Mouse (Mus musculus) forebrain, embryonic 16.5 days (tissue): ENCODE results near the gene Tmem9. TPM values are rescaled to one million over a fixed set of nuclear protein-coding genes. Genes with fewer than 3 reads are reported as not detected.

Experiments used
- ATAC-seq: fragments of 200-750 bp; cut with Nextera tagmentation; 2 replicates; pipeline ENCODE4 v1.8.0; 2017; ENCODE audit warnings: mild to moderate bottlenecking, moderate library complexity
- H3K27ac ChIP-seq: fragments of 300-500 bp; sonication (generic); 2 replicates; pipeline ENCODE4 v1.5.1; 2014; ENCODE audit warnings: low read length, control low read depth
- H3K27me3 ChIP-seq: fragments of 300-500 bp; sonication (generic); replicated peaks from 2 replicates; pipeline ENCODE4 v1.6.1; 2014; ENCODE audit warnings: low read length; ENCODE audit not compliant: control insufficient read depth, insufficient read depth
- H3K36me3 ChIP-seq: fragments of 300-500 bp; sonication (generic); 2 replicates; pipeline ENCODE4 v1.6.1; 2014; ENCODE audit not compliant: control insufficient read depth, insufficient read depth
- H3K4me1 ChIP-seq: fragments of 300-500 bp; sonication (generic); replicated peaks from 2 replicates; pipeline ENCODE4 v1.6.1; 2014; ENCODE audit warnings: low read length; ENCODE audit not compliant: control insufficient read depth, insufficient read depth
- H3K4me2 ChIP-seq: fragments of 300-500 bp; sonication (generic); 2 replicates; pipeline ENCODE4 v1.6.1; 2014; ENCODE audit warnings: mild to moderate bottlenecking, low read length, control low read depth
- H3K4me3 ChIP-seq: fragments of 300-500 bp; sonication (generic); replicated peaks from 2 replicates; pipeline ENCODE4 v1.5.1; 2014; ENCODE audit warnings: mild to moderate bottlenecking, low read length, control low read depth
- H3K9ac ChIP-seq: fragments of 300-500 bp; sonication (generic); replicated peaks from 2 replicates; pipeline ENCODE4 v1.6.1; 2014; ENCODE audit warnings: low read depth, low read length, control low read depth
- H3K9me3 ChIP-seq: fragments of 300-500 bp; sonication (generic); 2 replicates; pipeline ENCODE4 v1.6.1; 2016; ENCODE audit warnings: low read length; ENCODE audit not compliant: control insufficient read depth
- WGBS: fragments of 180-500 bp; shearing (Covaris S2); extraction: QIAGEN DNeasy Blood & Tissue Kit; methylation state at CpG from one replicate; pipeline ENCODE4 v1.1.7; 2014; 5-methylcytosine and 5-hydroxymethylcytosine counted together
- polyA plus RNA-seq: library from polyadenylated mRNA; unstranded; fragments of >200 nt; fragmentation: Nextera tagmentation; extraction: Ambion mirVana; gene quantifications from 2 replicates; pipeline ENCODE4 v1.2.1, GENCODE M21; 2015

The Tmem9 gene
- polyA plus RNA-seq, 1 experiment from 2014 or later: 146 TPM

DNA sequence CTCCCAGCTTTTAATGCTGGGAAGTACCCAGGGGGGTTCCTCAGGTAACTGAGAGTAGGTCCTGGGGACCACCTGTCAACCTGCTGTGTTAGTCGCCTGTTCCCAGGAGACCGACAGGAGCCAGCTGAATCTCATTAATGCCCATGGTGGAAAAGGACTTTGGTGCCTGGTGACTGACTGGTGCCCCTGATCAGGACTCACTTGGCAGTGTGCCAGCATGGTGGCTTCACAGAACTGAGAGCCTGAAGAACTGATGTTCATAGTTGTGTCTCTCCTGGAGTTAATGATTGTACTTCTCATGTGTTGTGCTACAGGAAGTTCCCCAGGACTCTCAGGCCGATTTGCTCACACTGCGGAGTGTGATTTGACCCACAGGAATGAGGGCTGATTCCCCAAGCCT, 14.5 kb upstream of the Tmem9 start:
- no peaks in the 10 kb centered on the region for H3K36me3 ChIP-seq
- H3K9me3 ChIP-seq: no peaks in the 10 kb centered on the region
- H3K4me1 ChIP-seq: no peaks in the 10 kb centered on the region
- H3K27me3 ChIP-seq: no peaks in the 10 kb centered on the region
- 82% methylated on average over 4 of the region's 4 CpGs for WGBS
- H3K9ac ChIP-seq: no peak overlapping the region
- ATAC-seq: no peak
- H3K27ac ChIP-seq: no peak overlapping the region
- H3K4me2 ChIP-seq: no peak overlapping the region
- no peak overlapping the region for H3K4me3 ChIP-seq

DNA sequence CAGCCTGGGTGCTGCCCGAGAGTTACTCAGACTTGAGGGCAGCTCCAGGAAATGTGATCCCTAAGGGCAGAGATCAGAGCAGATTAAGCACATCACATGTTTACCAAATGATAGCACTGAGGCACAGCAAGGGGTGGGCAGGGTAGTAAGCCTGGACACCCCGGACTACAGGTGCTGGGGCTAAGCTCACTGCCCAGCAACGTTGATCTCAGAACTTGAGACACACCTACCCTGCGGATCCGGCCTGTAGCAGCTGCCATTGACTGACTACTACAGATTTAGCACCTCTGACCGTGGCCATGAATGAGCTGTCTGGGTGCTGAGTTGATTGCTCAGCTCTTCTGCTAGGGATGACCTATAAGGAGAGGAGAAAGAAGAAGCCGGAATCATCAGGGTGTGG, 10.4 kb upstream of the Tmem9 start:
- no peaks in the 10 kb centered on the region for H3K9me3 ChIP-seq
- H3K4me2 ChIP-seq: no peak overlapping the region
- H3K27me3 ChIP-seq: no peaks in the 10 kb centered on the region
- ATAC-seq: no peak
- no peak overlapping the region for H3K9ac ChIP-seq
- H3K4me1 ChIP-seq: no peaks in the 10 kb centered on the region
- H3K36me3 ChIP-seq: no peaks in the 10 kb centered on the region
- H3K27ac ChIP-seq: no peak overlapping the region
- H3K4me3 ChIP-seq: no peak overlapping the region
- 75% methylated on average over 7 of the region's 7 CpGs for WGBS

DNA sequence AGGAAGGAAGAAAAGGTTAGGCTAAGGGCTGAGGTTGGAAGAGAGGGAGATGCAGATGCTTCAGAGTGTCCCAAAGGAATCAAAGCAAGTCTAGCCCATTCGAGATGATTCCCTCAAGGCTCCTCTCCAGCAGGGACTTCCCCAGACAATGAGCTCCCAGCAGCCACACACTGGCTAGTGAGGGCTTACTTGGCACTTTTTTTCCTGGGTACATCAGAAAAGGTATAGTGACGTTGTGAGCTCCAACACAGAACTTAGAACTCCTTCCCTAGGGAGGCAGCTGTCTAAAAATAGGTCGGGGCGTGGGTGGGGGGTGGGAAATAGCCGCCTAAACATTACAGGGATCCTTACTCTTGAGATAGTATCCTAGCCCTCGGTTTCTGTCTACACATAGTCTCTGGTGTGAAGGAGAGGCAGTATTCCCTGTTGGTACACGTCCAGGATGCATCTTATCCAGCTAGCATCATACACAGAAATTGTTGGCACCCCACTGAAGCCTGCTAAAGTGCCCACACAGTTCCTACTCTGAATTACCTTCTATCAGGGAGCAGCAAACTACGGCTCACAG, 8.1 kb upstream of the Tmem9 start:
- H3K27ac ChIP-seq: no peak overlapping the region
- H3K27me3 ChIP-seq: no peaks in the 10 kb centered on the region
- WGBS: 65% methylated on average over 8 of the region's 8 CpGs
- no peak overlapping the region for H3K4me2 ChIP-seq
- no peaks in the 10 kb centered on the region for H3K36me3 ChIP-seq
- no peaks in the 10 kb centered on the region for H3K4me1 ChIP-seq
- no peaks in the 10 kb centered on the region for H3K9me3 ChIP-seq
- ATAC-seq: no peak
- H3K9ac ChIP-seq: no peak overlapping the region
- no peak overlapping the region for H3K4me3 ChIP-seq

DNA sequence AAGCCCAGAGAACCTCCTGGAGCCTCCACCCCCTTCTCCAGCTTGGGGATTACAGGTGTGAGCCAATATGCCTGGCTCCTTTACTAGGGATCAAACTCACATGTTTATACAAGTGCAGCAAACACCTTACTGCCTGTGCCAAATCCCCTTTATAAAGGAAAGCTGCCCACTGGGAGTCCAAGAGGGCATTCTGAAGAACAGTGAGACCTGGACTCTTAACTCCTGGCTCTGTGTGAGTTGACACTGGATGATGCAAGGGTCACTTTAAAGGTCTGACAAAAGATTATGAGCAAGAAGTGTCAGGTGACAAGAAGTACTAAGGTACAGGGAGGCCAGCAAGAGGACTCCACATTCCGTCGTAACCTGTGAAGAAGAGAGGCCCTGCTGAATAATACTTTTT, 6.5 kb upstream of the Tmem9 start:
- Histone ChIP-seq H3K36me3 (no peaks in the 10 kb centered on the region), H3K27ac (no peak overlapping the region), H3K4me3 (no peak overlapping the region), H3K9me3 (no peaks in the 10 kb centered on the region), H3K4me1 (no peaks in the 10 kb centered on the region), H3K9ac (no peak overlapping the region), H3K27me3 (peaks cover 2% of the 10 kb centered on the region), H3K4me2 (no peak overlapping the region)
- WGBS: 90% methylated on average over 2 of the region's 2 CpGs
- ATAC-seq: no peak

DNA sequence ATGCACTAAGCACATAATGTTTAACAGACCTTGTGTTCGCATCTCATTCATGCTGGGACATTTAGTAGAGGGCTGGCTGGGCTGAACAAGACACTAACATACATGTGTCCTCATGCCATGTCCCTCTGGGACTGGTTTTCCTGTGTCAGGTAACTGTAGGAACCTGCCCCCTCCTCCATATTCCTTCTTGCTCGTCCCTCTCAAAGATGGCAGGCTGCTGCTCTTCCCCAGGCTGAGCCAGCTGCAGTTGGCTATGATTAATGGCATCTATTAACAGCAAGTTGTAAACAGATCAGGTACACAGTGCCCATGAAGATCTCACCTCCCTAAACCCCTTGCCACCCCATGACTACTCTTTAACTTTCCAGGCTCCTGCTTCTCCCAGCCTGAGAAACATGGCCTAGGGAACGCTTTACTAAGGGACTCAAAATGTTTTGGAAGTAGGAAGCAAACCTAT, 1.6 kb upstream of the Tmem9 start, which contains the start of gene Igfn1:
Gene Igfn1, minus strand, starts transcription at position 51 of the 457 bp plus-strand sequence.
- no peak for ATAC-seq
- 85% methylated on average over 3 of the region's 3 CpGs for WGBS
- Histone ChIP-seq H3K9me3 (no peaks in the 10 kb centered on the region), H3K27me3 (peaks cover 14% of the 10 kb centered on the region), H3K4me3 (no peak within 1 kb of the TSS), H3K27ac (no peak within 1 kb of the TSS), H3K4me1 (peaks cover 8% of the 10 kb centered on the region), H3K36me3 (no peaks in the 10 kb centered on the region), H3K4me2 (no peak within 1 kb of the TSS), H3K9ac (no peak within 1 kb of the TSS)

DNA sequence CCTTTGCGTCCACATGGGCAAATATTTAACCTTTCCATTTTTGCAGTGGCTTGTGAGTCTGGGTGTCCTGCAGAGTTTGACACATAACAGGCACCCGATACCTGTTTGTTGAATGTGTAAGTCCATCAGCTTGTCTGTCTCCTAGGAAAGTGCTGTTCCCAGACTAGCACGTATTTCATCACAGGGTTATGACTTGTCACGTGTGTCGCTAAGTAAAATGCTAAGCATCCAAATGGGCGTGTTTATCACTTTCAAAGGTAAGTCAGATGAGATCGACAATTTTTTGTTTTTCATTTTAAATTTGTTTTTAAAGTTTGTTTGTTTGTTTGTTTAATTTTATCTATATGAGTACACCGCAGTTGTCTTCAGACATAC, 196 bp downstream of the Tmem9 start:
- no peaks in the 10 kb centered on the region for H3K36me3 ChIP-seq
- no peak overlapping the region; the same call in 1 of the 2 replicates for H3K4me3 ChIP-seq
- H3K9ac ChIP-seq: no peak overlapping the region
- ATAC-seq: no peak
- H3K4me1 ChIP-seq: peaks cover 8% of the 10 kb centered on the region
- peaks cover 14% of the 10 kb centered on the region for H3K27me3 ChIP-seq
- WGBS: 22% methylated on average over 8 of the region's 8 CpGs
- H3K4me2 ChIP-seq: peak overlapping the region; percentile 63
- H3K9me3 ChIP-seq: no peaks in the 10 kb centered on the region
- H3K27ac ChIP-seq: no peak overlapping the region

DNA sequence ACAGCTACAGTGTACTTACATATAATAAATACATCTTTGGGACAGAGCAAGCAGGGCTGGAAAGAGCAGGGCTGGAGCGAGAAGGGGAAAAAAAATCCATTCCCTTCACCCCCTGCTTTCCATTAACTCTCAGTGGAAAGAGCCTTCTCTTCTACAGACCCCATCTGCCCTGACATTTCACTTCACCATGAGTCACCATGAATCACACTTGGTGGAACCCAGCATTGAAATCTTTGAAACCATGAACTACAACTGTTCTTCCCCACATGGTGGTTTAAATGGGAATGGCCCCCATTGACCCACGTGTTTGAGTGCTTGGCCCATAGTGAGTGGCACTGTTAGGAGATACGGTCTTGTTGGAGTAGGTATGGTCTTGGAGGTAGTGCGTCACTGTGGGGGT, 2.3 kb downstream of the Tmem9 start:
- no peak for ATAC-seq
- H3K4me2 ChIP-seq: no peak overlapping the region
- H3K27me3 ChIP-seq: peaks cover 14% of the 10 kb centered on the region
- H3K9me3 ChIP-seq: no peaks in the 10 kb centered on the region
- WGBS: 87% methylated on average over 4 of the region's 4 CpGs
- H3K36me3 ChIP-seq: no peaks in the 10 kb centered on the region
- no peak overlapping the region for H3K4me3 ChIP-seq
- H3K9ac ChIP-seq: no peak overlapping the region
- peaks cover 8% of the 10 kb centered on the region for H3K4me1 ChIP-seq
- no peak overlapping the region for H3K27ac ChIP-seq

DNA sequence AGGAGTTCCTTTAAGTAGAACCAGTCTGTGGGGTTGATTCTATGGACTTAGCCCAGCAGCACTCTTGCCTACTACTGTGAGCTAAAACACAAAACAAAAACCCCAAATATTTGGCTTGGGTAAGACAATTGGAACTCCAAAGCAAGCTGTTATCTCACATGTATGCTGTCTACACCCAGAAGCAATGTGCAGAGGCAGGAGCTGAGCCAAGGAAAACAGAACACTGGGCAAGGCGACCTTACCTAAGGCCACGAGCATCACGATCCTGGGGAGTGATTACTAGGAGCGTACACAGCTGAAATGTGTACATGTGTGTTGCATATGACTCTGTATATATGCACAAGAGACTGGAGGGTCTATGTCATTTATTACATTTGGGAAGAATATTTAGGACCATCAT, 5.6 kb downstream of the Tmem9 start:
- Histone ChIP-seq H3K27me3 (0 out of 2 replicates have a peak, but pooled peaks cover 3% of the 10 kb centered on the region), H3K4me3 (no peak overlapping the region), H3K36me3 (no peaks in the 10 kb centered on the region), H3K27ac (no peak overlapping the region), H3K4me1 (peaks cover 5% of the 10 kb centered on the region), H3K9ac (no peak overlapping the region), H3K9me3 (no peaks in the 10 kb centered on the region), H3K4me2 (no peak overlapping the region)
- ATAC-seq: no peak
- WGBS: 73% methylated on average over 4 of the region's 4 CpGs

DNA sequence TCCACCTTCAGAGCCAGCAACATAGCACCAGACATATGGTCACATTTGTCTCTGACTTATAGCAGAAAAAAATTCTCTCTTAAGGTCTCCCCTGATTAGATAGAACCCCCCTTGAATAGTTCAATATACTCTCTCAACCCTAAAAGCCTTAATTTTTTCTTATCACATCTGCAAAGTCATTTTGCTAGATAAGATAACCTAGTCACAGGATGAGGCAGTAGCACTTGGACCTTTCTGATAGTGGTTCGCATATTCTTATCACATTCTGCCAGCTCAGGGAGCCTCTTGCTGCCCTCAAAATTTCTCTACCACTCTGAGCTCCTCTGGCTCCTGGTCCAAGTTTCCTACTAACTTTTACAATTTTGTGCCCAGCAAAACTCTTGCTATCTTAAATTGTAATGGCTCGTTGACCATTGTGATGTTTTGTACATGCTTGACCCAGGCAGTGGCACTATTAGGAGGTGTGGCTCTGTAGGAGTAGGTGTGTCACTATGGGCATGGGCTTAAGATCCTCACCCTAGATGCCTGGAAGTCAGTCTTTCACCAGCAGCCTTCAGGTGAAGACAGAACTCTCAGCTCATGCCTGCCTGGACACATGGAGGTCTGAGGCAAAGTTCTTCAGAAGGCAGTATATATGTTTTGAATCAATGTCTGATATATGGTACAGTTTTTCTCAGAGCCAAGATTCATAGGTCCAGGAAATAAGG, 7.0 kb downstream of the Tmem9 start:
- peaks cover 16% of the 10 kb centered on the region for H3K4me1 ChIP-seq
- H3K27ac ChIP-seq: no peak overlapping the region
- no peak overlapping the region for H3K9ac ChIP-seq
- ATAC-seq: no peak
- H3K9me3 ChIP-seq: no peaks in the 10 kb centered on the region
- no peaks in the 10 kb centered on the region for H3K27me3 ChIP-seq
- H3K36me3 ChIP-seq: no peaks in the 10 kb centered on the region
- H3K4me2 ChIP-seq: no peak overlapping the region
- 79% methylated on average over 2 of the region's 2 CpGs for WGBS
- H3K4me3 ChIP-seq: no peak overlapping the region
